Mouse (Mus musculus) urinary bladder, postnatal 25 days (tissue): ENCODE measurements around the gene Rad50.

Source experiments
- DNase-seq: peaks from one replicate; pipeline ENCODE4 v3.0.0; 2022; ENCODE audit warnings: low spot score

Rad50 gene

GRCm38 (mm10) chr11:53698521-53698920, 8.6 kb downstream of the Rad50 start:
- no peak for DNase-seq

GRCm38 (mm10) chr11:53691979-53692378, 15.1 kb downstream of the Rad50 start:
- no peak for DNase-seq

GRCm38 (mm10) chr11:53682994-53683530, 24.1 kb downstream of the Rad50 start:
- no peak for DNase-seq

GRCm38 (mm10) chr11:53682170-53682569, 24.9 kb downstream of the Rad50 start:
- no peak for DNase-seq

GRCm38 (mm10) chr11:53681686-53682085, 25.4 kb downstream of the Rad50 start:
- DNase-seq = no peak

GRCm38 (mm10) chr11:53680141-53680540, 27.0 kb downstream of the Rad50 start:
- no peak for DNase-seq

GRCm38 (mm10) chr11:53671414-53671813, 35.7 kb downstream of the Rad50 start:
- DNase-seq = no peak

- no peak for DNase-seq
These were observed 43.0 kb downstream of the Rad50 start for GRCm38 (mm10) chr11:53664091-53664490.

- DNase-seq = no peak
These were observed 44.1 kb downstream of the Rad50 start for GRCm38 (mm10) chr11:53662794-53663674.

- DNase-seq = no peak
These were observed 49.3 kb downstream of the Rad50 start for GRCm38 (mm10) chr11:53657828-53658227.

GRCm38 (mm10) chr11:53657381-53657780, 49.7 kb downstream of the Rad50 start:
- DNase-seq = no peak

GRCm38 (mm10) chr11:53656558-53657202, 50.4 kb downstream of the Rad50 start:
- DNase-seq = no peak

GRCm38 (mm10) chr11:53655043-53655442, 52.1 kb downstream of the Rad50 start:
- no peak for DNase-seq

- no peak for DNase-seq
These were observed 54.7 kb downstream of the Rad50 start for GRCm38 (mm10) chr11:53652427-53652826.

GRCm38 (mm10) chr11:53651441-53651840, 55.7 kb downstream of the Rad50 start:
- no peak for DNase-seq

- DNase-seq = no peak
These were observed 63.1 kb downstream of the Rad50 start for GRCm38 (mm10) chr11:53644017-53644416.

GRCm38 (mm10) chr11:53642744-53643279, 64.3 kb downstream of the Rad50 start:
- DNase-seq = no peak

- no peak for DNase-seq
These were observed 69.3 kb downstream of the Rad50 start for GRCm38 (mm10) chr11:53637803-53638260.

- DNase-seq = no peak
These were observed 69.9 kb downstream of the Rad50 start for GRCm38 (mm10) chr11:53637046-53637802.

- peak; percentile 7 for DNase-seq
These were observed 70.9 kb downstream of the Rad50 start for GRCm38 (mm10) chr11:53636183-53636646.

GRCm38 (mm10) chr11:53635590-53636182, 71.4 kb downstream of the Rad50 start:
- no peak for DNase-seq
